Mouse (Mus musculus) stomach, embryonic 14.5 days (tissue): ENCODE results near the gene Olfr1513. TPM values are rescaled to one million over a fixed set of nuclear protein-coding genes. Genes with fewer than 3 reads are reported as not detected.
"Not testable (repeated sequence)": the region's sequence is repeated elsewhere in the genome, so short reads cannot be mapped to it uniquely, and the experiment has no call there.

Source experiments
- ATAC-seq: fragments of 200-750 bp; cut with Nextera tagmentation; 2 replicates; pipeline ENCODE4 v1.8.0; 2017; ENCODE audit warnings: low read depth, moderate TSS enrichment; ENCODE audit not compliant: insufficient number of reproducible peaks, insufficient read depth, low FRiP score
- H3K27ac ChIP-seq: fragments of 300-500 bp; sonication (generic); 2 replicates; pipeline ENCODE4 v1.5.1; 2014; ENCODE audit warnings: mild to moderate bottlenecking, low read length, moderate library complexity, mixed read lengths
- H3K27me3 ChIP-seq: fragments of 300-500 bp; sonication (generic); 2 replicates; pipeline ENCODE4 v1.6.1; 2014; ENCODE audit warnings: low read length, control low read depth, mixed read lengths; ENCODE audit not compliant: control insufficient read depth, insufficient read depth
- H3K36me3 ChIP-seq: fragments of 300-500 bp; sonication (generic); 2 replicates; pipeline ENCODE4 v1.6.1; 2014; ENCODE audit warnings: mild to moderate bottlenecking, control low read depth, low read length, moderate library complexity, mixed read lengths; ENCODE audit not compliant: control insufficient read depth, insufficient read depth
- H3K4me1 ChIP-seq: fragments of 300-500 bp; sonication (generic); 2 replicates; pipeline ENCODE4 v1.6.1; 2014; ENCODE audit warnings: low read length, control low read depth, mixed read lengths; ENCODE audit not compliant: control insufficient read depth, insufficient read depth
- H3K4me2 ChIP-seq: fragments of 300-500 bp; sonication (generic); replicated peaks from 2 replicates; pipeline ENCODE4 v1.6.1; 2014; ENCODE audit warnings: low read depth, low read length, control low read depth
- H3K4me3 ChIP-seq: fragments of 300-500 bp; sonication (generic); 2 replicates; pipeline ENCODE4 v1.5.1; 2014; ENCODE audit warnings: low read depth, low read length, control low read depth
- H3K9ac ChIP-seq: fragments of 300-500 bp; sonication (generic); replicated peaks from 2 replicates; pipeline ENCODE4 v1.6.1; 2014; ENCODE audit warnings: low read depth, mild to moderate bottlenecking, control low read depth, low read length, moderate library complexity, mixed read lengths
- H3K9me3 ChIP-seq: fragments of 300-500 bp; sonication (generic); 2 replicates; pipeline ENCODE4 v1.6.1; 2016; ENCODE audit warnings: low read depth, low read length, control low read depth; ENCODE audit not compliant: control insufficient read depth
- WGBS: fragments of 180-500 bp; shearing (Covaris S2); extraction: QIAGEN DNeasy Blood & Tissue Kit; methylation state at CpG from one replicate; pipeline ENCODE4 v1.1.7; 2014; 5-methylcytosine and 5-hydroxymethylcytosine counted together
- polyA plus RNA-seq: library from polyadenylated mRNA; unstranded; fragments of >200 nt; fragmentation: Nextera tagmentation; extraction: Ambion mirVana; gene quantifications from 2 replicates; pipeline ENCODE4 v1.2.1, GENCODE M21; 2014

Gene Olfr1513
- polyA plus RNA-seq, result not detected in 2 replicates

DNA sequence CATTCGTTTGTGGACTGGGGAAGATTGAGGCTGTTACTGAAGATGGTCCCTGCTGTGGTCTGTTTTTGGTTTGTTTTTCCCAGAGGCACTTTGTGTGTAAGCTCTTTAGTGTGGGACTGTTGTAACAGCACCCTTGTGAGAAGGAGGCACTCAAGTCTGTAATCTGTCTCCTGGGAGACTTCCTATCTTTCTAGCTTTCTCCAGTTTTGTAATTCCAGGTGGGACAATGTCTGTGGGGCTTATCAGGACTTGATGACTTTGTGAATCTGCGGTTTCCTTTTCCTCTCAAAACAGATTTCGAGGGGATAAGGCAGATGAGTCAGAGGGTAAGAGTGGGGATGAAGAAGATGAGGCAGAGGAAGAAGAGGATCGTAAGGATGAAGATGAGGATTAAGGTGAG lies at the start of gene Olfr1513:
TSS of gene Olfr1513 (minus strand) at position 101 of the 400 bp plus-strand sequence.
- Histone ChIP-seq H3K36me3 (no peaks in the 10 kb centered on the region), H3K4me1 (no peaks in the 10 kb centered on the region), H3K27ac (no peak within 1 kb of the TSS), H3K4me2 (no peak within 1 kb of the TSS), H3K9ac (no peak within 1 kb of the TSS), H3K4me3 (no peak within 1 kb of the TSS), H3K9me3 (no peaks in the 10 kb centered on the region), H3K27me3 (no peaks in the 10 kb centered on the region)
- 67% methylated on average over 4 of the region's 4 CpGs for WGBS
- ATAC-seq, result no peak

GRCm38 (mm10) chr14:52397279-52397678 lies 41.1 kb upstream of the Olfr1513 start, which contains the start of gene Olfr1511:
Gene Olfr1511 (minus strand): TSS chr14:52397379.
- Histone ChIP-seq H3K9ac (no peak within 1 kb of the TSS), H3K36me3 (no peaks in the 10 kb centered on the region), H3K4me2 (no peak within 1 kb of the TSS), H3K27me3 (no peaks in the 10 kb centered on the region), H3K9me3 (no peaks in the 10 kb centered on the region), H3K4me3 (no peak within 1 kb of the TSS), H3K27ac (no peak within 1 kb of the TSS), H3K4me1 (no peaks in the 10 kb centered on the region)
- ATAC-seq, result no peak
- WGBS, result 74% methylated on average over 4 of the region's 4 CpGs

DNA sequence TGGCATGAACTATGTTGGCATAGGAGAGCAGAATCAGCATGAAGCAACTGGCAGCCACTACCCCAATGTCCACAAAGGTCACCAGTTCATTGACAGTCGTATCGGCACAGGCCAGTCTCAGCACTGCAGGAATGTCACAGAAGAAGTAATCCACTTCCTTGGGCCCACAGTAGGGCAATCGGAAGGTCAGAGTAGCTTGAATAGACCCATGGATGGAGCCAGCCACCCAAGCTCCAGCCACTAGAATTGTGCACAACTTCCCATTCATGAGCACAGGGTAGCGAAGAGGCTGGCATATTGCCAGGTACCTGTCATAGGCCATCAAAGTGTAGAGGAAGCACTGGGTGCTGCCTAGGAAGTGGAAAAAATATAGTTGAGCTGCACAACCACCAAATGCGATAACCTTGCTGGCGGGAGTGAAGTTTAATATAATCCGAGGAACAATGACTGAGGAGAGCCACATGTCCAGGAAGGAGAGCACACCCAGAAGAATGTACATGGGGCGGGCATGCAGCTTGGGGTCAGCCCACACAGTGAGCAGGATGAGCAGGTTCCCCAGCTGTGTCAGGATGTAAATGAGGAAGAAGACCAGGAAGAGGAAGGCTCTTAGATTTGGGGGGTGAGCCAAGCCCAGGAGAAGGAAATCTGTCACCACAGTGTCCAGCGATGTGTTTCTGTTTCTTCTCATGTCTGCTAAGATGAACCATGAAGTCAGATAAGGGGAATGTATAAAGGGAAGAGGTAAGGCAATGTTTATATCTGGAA lies 34.1 kb upstream of the Olfr1513 start:
- H3K4me1 ChIP-seq, H3K36me3 ChIP-seq, H3K9me3 ChIP-seq, H3K4me2 ChIP-seq, H3K9ac ChIP-seq, H3K4me3 ChIP-seq, ATAC-seq, H3K27me3 ChIP-seq, H3K27ac ChIP-seq: not testable (repeated sequence)
- 85% methylated on average over 9 of the region's 9 CpGs for WGBS

- no peaks in the 10 kb centered on the region for H3K4me1 ChIP-seq
- WGBS, result 69% methylated on average over 2 of the region's 2 CpGs
- H3K36me3 ChIP-seq, result no peaks in the 10 kb centered on the region
- H3K27ac ChIP-seq, result no peak within 1 kb of the TSS
- H3K9ac ChIP-seq, result no peak within 1 kb of the TSS
- no peak within 1 kb of the TSS for H3K4me3 ChIP-seq
- no peak within 1 kb of the TSS for H3K4me2 ChIP-seq
- no peak for ATAC-seq
- no peaks in the 10 kb centered on the region for H3K27me3 ChIP-seq
- no peaks in the 10 kb centered on the region for H3K9me3 ChIP-seq
Observed at GRCm38 (mm10) chr14:52379068-52379467, 22.9 kb upstream of the Olfr1513 start, which contains the start of gene Olfr1512. Gene Olfr1512 (minus strand): TSS chr14:52379168.

GRCm38 (mm10) chr14:52368741-52369140 lies 12.5 kb upstream of the Olfr1513 start:
- no peak for ATAC-seq
- no peaks in the 10 kb centered on the region for H3K4me1 ChIP-seq
- H3K4me3 ChIP-seq, result no peak overlapping the region
- no peak overlapping the region for H3K9ac ChIP-seq
- no peaks in the 10 kb centered on the region for H3K9me3 ChIP-seq
- H3K27me3 ChIP-seq, result no peaks in the 10 kb centered on the region
- WGBS, result 82% methylated on average over 3 of the region's 3 CpGs
- no peak overlapping the region for H3K27ac ChIP-seq
- no peaks in the 10 kb centered on the region for H3K36me3 ChIP-seq
- no peak overlapping the region for H3K4me2 ChIP-seq

DNA sequence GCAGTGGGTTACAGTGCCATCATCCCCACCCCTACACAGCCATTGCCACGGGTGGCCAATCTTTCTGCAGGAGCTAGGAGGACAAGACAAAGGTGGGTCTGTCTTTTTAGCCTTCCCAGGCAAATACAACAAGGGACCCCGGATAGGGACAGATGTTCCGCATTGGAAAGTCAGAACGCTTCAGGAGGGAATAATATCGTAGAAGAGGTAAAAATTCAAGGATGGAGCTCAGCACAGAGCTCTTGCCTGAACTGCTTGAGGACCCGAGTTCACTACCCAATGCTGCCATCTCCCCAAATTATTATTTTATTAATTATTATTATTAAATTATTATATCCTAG lies 16.7 kb downstream of the Olfr1513 start:
- Histone ChIP-seq H3K4me2 (no peak overlapping the region), H3K27ac (no peak overlapping the region), H3K9ac (no peak overlapping the region), H3K36me3 (no peaks in the 10 kb centered on the region), H3K27me3 (no peaks in the 10 kb centered on the region), H3K9me3 (no peaks in the 10 kb centered on the region; the same call in 1 of the 2 replicates), H3K4me1 (no peaks in the 10 kb centered on the region), H3K4me3 (no peak overlapping the region)
- 74% methylated on average over 6 of the region's 6 CpGs for WGBS
- ATAC-seq, result no peak

- Histone ChIP-seq H3K9ac (no peak overlapping the region), H3K27me3 (no peaks in the 10 kb centered on the region), H3K4me3 (no peak overlapping the region), H3K36me3 (no peaks in the 10 kb centered on the region), H3K27ac (no peak overlapping the region), H3K4me1 (no peaks in the 10 kb centered on the region), H3K9me3 (no peaks in the 10 kb centered on the region), H3K4me2 (peak overlapping the region; percentile 8; the same call in 1 of the 2 replicates)
- ATAC-seq, result no peak
- 28% methylated on average over 21 of the region's 21 CpGs for WGBS
Observed at GRCm38 (mm10) chr14:52338751-52339511, 17.3 kb downstream of the Olfr1513 start.

- no peak for ATAC-seq
- H3K4me2 ChIP-seq, result no peak overlapping the region
- H3K4me3 ChIP-seq, result no peak overlapping the region
- no peaks in the 10 kb centered on the region for H3K36me3 ChIP-seq
- H3K9ac ChIP-seq, result no peak overlapping the region
- WGBS, result 67% methylated on average over 3 of the region's 3 CpGs
- H3K27ac ChIP-seq, result no peak overlapping the region
- H3K4me1 ChIP-seq, result 0 out of 2 replicates have a peak, but pooled peaks cover 4% of the 10 kb centered on the region
- no peaks in the 10 kb centered on the region for H3K9me3 ChIP-seq
- H3K27me3 ChIP-seq, result 0 out of 2 replicates have a peak, but pooled peaks cover 4% of the 10 kb centered on the region
Observed at GRCm38 (mm10) chr14:52332171-52332570, 24.0 kb downstream of the Olfr1513 start.
